In genomic region chr1:164935477-164936044, GRCm38 (mm10) we compare ENCODE assay signal across 20 mouse cellular contexts. TPM values are rescaled to one million over a fixed set of nuclear protein-coding genes. Genes with fewer than 3 reads are reported as not detected.
"Had no signal": no experiment of that assay in that cellular context is flagged by ENCODE, and none has a peak within 500 bp of the region (broad histone marks: within the 10 kb centered on the region; RNA-seq: fewer than 3 reads in every experiment).

Xcl1 (minus strand) TSS chr1:164935527.

- H3K4me3 ChIP-seq: left cerebral cortex, adult 2 months; limb, embryonic 10.5 days; liver, embryonic 15.5 days; megakaryocyte, embryonic 14.5 days; midbrain, embryonic 15.5 days had no signal

- DNase-seq: kidney, postnatal 10 days; kidney, postnatal 4 days; lung, adult 2 months; lung, postnatal 36 days; right cerebral cortex, adult 18-20 months; right cerebral cortex, postnatal 25 days had no signal

- H3K4me1 ChIP-seq: limb, embryonic 10.5 days; liver, embryonic 15.5 days; midbrain, embryonic 15.5 days had no signal

- H3K36me3 ChIP-seq: limb, embryonic 10.5 days; liver, embryonic 15.5 days; midbrain, embryonic 15.5 days had no signal

- ATAC-seq: lung, postnatal 0 days; midbrain, embryonic 15.5 days had no signal

- H3K27me3 ChIP-seq: liver, embryonic 15.5 days; megakaryocyte, embryonic 14.5 days; midbrain, embryonic 15.5 days had no signal

- H3K27ac ChIP-seq: left cerebral cortex, adult 2 months; limb, embryonic 10.5 days; liver, embryonic 15.5 days; midbrain, embryonic 15.5 days had no signal

- H3K9me3 ChIP-seq: limb, embryonic 10.5 days; liver, embryonic 15.5 days; megakaryocyte, embryonic 14.5 days; midbrain, embryonic 15.5 days had no signal

- H3K4me2 ChIP-seq: liver, embryonic 11.5 days; liver, embryonic 15.5 days; midbrain, embryonic 11.5 days; midbrain, embryonic 15.5 days had no signal

- H3K9ac ChIP-seq: liver, embryonic 15.5 days; midbrain, embryonic 15.5 days had no signal

RNA-seq across cellular contexts. Expression of gene Xcl1, which starts in this region (rescaled TPM):
- total RNA-seq: layer of hippocampus, postnatal 25 days; left cerebral cortex, adult 2 months; left cerebral cortex, postnatal 14 days had no signal
- polyA plus RNA-seq: kidney, embryonic 14.5 days; limb, embryonic 10.5 days; limb, embryonic 14.5 days; liver, embryonic 11.5 days; liver, embryonic 15.5 days; lung, postnatal 0 days; midbrain, embryonic 11.5 days; midbrain, embryonic 15.5 days; neural tube, embryonic 14.5 days; stomach, embryonic 16.5 days had no signal
